Mouse (Mus musculus) Muller cell, postnatal 12 days (primary cell): Measurements from ENCODE around the gene Ndufb2.

ENCODE experiments used
- DNase-seq: peaks from one replicate; pipeline ENCODE4 v3.0.0-alpha.2; 2015; ENCODE audit errors: inconsistent ontology term

Ndufb2 gene

DNA sequence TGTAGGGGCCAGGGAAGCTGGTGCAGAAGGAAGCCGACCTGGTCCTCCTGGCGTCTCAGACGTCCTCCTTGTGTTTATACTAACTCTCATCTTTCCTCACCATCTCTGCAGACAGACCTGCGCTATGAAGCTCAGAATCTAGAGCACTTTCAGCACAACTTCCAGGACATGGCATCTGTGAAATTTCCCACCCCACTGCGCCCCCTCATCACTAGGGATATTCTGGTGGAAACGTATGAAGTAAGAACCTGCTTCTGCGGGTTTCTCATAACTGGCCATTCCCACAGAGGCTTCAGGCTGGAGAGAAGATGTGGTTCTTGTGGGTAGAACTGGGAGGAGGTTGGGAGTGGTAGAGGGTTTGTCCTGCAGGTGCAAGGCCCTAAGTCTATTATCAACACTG is 12.8 kb upstream of the Ndufb2 start:
- no peak for DNase-seq

- no peak for DNase-seq
These were observed 11.8 kb upstream of the Ndufb2 start for GRCm38 (mm10) chr6:39580558-39580957.

DNA sequence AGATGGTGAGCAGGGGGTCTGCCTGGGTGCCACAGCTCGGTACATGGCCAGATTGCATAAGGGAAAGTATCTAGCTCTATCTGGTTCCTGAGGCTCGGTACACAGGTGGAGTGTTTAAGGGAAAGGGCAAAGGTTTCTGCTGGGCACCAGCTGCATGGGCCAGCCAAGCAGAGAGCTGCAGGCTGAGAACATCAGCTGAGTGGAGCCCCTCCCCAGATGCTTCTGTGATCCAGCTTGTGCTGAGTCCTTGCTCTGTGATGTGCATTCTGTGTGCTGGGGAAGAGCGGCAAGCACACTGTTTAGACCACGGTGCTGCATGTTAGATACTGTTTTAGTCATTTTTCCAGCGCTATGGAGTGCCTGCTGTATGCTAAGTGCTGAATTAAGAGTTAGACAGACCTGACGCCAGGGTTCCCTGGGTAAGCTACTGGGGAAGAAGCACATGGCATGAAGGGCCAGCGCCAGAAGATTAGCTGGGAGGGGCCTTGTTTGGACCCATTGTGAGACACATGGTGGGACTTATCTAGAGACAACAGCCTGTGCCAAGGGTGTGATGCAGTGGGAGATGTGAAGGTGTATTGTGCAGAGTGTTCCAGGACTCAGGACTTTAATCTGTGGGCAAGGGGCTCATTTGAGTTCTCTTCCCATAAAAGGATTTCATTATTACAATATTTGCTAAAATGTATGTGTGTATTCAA is 11.1 kb upstream of the Ndufb2 start:
- DNase-seq, result no peak

- DNase-seq, result no peak
These were observed 6.9 kb upstream of the Ndufb2 start, which contains the start of gene Gm42420 for GRCm38 (mm10) chr6:39585517-39585916. TSS of gene Gm42420 (plus strand) at chr6:39585753.

DNA sequence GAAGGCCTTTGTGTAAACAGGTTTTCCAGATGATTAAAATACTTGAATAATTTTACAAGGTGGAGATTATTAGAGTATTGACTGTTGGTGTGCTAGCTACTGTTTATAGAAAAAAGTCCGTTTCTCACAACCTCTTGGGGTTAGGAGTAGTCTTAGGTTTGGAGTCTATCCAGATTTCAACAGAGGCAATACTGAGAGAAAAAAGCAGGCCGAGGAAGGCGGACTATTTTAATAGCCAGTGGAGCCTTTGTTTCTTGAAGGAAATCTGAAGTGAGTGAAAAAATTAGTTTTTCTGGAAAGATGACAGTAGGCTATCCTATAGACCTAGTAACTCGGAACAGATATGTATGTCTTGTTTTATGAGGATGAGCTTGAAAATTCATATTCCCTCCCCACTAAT is 893 bp upstream of the Ndufb2 start:
- no peak for DNase-seq

GRCm38 (mm10) chr6:39600851-39601250 is 8.5 kb downstream of the Ndufb2 start:
- no peak for DNase-seq

DNA sequence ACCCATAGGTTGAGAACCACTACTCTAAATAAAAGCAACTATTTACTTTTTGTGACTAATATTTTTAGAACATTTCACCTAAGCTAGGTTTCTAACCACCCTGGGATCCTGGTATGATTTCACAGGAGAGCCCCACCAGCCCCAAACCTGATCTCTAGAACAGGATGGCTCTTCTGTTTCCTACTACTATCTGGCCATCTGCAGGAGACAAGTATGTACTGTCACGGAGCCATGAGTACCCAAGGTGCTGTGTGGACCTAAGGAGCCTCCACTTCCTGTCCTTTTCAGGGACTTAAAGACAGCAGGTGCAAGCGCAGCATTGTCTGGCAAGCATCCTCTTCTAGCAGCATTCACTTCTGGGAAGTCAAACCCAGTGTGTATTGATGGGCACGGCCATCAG is 9.5 kb downstream of the Ndufb2 start:
- no peak for DNase-seq

- DNase-seq, result no peak
These were observed 12.2 kb downstream of the Ndufb2 start for GRCm38 (mm10) chr6:39604565-39604964.

DNA sequence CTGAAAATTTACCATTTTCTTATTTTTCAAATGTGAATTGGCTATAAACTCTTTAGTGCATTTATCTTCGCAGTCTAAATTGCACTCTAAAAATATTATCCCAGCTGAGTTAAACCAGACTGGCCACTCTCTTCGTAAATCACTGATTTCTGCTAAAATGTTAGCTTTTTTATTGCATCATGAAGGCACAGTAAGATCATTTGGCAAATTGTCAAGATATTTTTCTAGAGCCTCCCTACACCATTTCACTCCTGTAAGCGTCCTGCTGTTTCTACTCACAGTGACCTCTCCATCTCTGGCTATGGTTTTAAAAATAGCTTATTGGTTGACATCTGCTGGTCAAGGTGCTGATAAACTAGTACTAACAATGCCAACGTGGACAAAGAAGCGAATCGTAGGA is 13.7 kb downstream of the Ndufb2 start:
- no peak for DNase-seq

DNA sequence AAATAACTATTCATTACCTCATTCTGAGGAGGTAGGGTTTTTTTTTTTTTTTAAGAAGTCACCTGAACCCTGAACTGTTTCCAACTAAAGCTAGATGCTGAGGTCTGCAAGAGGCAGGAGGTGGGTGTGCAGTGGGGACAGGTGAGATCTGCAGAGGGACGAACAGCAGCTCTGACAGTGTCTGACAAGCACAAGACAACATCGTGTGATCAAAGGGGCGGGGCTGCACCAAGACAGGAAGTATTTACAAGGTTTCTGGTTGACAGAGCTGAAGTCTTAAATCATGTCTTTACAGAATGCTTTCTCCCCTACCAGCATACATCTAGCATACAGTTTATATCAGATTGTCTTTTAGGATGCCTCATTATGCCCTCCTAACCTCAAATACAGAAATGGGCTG is 14.5 kb downstream of the Ndufb2 start:
- DNase-seq, result no peak

GRCm38 (mm10) chr6:39607365-39607764 is 15.0 kb downstream of the Ndufb2 start:
- DNase-seq, result no peak

GRCm38 (mm10) chr6:39610207-39610606 is 17.8 kb downstream of the Ndufb2 start:
- no peak for DNase-seq

DNA sequence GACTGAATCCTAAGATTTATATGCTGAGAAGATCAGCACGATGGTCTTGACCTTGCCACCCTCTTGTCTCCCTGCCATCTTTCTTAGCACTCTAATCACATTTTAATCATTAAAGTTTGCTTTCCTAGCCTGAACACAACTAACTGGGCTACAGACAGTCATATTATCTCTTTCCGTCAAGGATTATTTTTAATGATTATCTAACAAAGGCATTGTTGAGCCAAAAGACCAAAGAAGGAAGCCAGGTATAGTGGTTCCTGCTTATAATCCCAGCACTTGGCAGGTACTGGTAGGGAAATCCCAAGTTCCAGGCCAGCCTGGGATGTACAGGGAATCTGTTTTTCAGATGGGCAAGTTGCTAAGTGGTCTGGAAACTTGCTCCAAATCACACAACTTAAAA is 18.9 kb downstream of the Ndufb2 start:
- no peak for DNase-seq
